Mouse (Mus musculus) cortical plate, adult 2 months (tissue): ENCODE data around the gene Bet1l. TPM values are rescaled to one million over a fixed set of nuclear protein-coding genes. Genes with fewer than 3 reads are reported as not detected.

Source experiments
- H3K27ac ChIP-seq: fragments of 200-500 bp; 2 replicates; pipeline ENCODE4 v1.5.1; 2012; ENCODE audit warnings: low read length, control low read depth, inconsistent platforms; ENCODE audit not compliant: insufficient read depth
- H3K4me1 ChIP-seq: fragments of 200-500 bp; 2 replicates; pipeline ENCODE4 v1.6.1; 2011; ENCODE audit warnings: low read length; ENCODE audit not compliant: control insufficient read depth, insufficient read depth
- H3K4me3 ChIP-seq: fragments of 200-500 bp; 2 replicates; pipeline ENCODE4 v1.5.1; 2011; ENCODE audit warnings: mild to moderate bottlenecking, low read length, control low read depth; ENCODE audit not compliant: insufficient read depth
- CTCF ChIP-seq: fragments of 200-500 bp; IDR thresholded peaks from 2 replicates; pipeline ENCODE4 v1.5.1; 2011; ENCODE audit warnings: mild to moderate bottlenecking, control low read depth, low read length; ENCODE audit not compliant: insufficient read depth; ENCODE audit errors: extremely low read depth
- POLR2A ChIP-seq: fragments of 200-500 bp; IDR thresholded peaks from 2 replicates; pipeline ENCODE4 v1.6.1; 2011; ENCODE audit warnings: mild to moderate bottlenecking, low read length, control low read depth; ENCODE audit not compliant: insufficient read depth; ENCODE audit errors: extremely low read depth
- polyA plus RNA-seq: library from polyadenylated mRNA; depleted of rRNA; stranded (reverse); fragments of >200 nt; gene quantifications from 2 replicates; pipeline ENCODE4 v1.2.3, GENCODE M21; 2012

Bet1l gene
- polyA plus RNA-seq, 1 experiment = 34.3 TPM

DNA sequence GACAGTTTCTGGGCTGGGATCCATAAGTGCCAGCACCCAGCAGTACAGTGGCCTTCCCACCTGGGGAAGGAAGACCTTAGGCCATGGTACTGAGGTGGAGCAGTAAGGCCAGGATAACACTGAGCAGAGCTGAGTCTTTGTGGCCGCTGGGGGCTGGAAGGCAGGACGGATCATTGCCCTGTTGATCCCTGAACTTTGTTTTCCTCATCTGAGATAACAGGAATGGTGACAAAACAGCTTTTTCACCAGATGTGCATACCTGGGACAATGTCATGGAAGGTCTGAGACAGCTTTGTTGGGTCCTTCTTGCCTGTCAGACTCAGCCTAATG is 21.7 kb downstream of the Bet1l start:
- no peak overlapping the region for H3K4me3 ChIP-seq
- H3K4me1 ChIP-seq = no peaks in the 10 kb centered on the region
- TF ChIP-seq CTCF (no peak), POLR2A (no peak)
- no peak overlapping the region for H3K27ac ChIP-seq

- TF ChIP-seq CTCF = no peak
- no peak for TF ChIP-seq POLR2A
- no peaks in the 10 kb centered on the region for H3K4me1 ChIP-seq
- no peak within 1 kb of the TSS for H3K27ac ChIP-seq
- no peak within 1 kb of the TSS for H3K4me3 ChIP-seq
These were observed 22.2 kb downstream of the Bet1l start, which contains the start of gene Urah for GRCm38 (mm10) chr7:140834968-140835757. Urah (plus strand) TSS chr7:140835018.

DNA sequence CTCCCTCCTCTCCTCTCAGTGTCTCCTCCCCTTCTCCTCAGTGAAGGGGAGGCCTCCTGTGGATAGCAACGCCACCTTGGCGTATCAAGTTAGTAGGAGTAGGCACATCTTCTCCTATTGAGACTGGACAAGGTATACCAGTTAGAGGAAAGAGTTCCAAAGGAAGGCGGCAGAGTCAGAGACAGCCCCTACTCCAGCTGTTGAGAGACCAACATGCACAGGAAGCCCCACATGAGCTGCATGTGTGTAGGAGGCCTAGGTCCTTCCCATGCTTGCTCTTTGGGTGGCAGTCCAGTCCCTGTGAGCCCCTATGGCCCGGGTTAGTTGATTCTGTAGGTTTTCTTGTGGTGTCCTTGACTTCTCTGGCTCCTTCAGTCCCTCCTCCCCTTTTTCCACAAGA is 24.0 kb downstream of the Bet1l start:
- Histone ChIP-seq H3K27ac (no peak overlapping the region), H3K4me1 (no peaks in the 10 kb centered on the region), H3K4me3 (no peak overlapping the region)
- no peak for TF ChIP-seq CTCF
- no peak for TF ChIP-seq POLR2A

DNA sequence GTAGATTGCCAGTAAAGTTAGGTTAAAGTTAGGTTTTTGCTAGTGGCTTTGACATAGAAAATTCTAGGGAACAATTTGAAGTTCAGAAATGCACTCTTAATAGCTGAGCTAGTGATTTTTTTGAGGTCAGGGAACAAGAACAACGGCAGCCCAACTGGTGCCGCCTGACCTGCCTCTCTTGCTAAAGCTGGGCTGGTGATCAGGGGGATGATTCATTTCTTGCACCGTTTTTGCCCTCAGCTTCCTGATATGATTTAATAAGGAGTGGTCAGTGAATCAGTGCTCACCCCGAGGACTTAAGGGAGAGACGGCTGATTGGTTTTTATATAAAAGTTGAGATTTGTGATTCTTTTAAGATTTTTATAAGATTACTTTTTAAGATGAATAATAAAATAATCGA is 25.9 kb downstream of the Bet1l start:
- Histone ChIP-seq H3K27ac (no peak overlapping the region), H3K4me3 (no peak overlapping the region), H3K4me1 (peaks cover 2% of the 10 kb centered on the region; the same call in 1 of the 2 replicates)
- TF ChIP-seq POLR2A (no peak), CTCF (no peak)

DNA sequence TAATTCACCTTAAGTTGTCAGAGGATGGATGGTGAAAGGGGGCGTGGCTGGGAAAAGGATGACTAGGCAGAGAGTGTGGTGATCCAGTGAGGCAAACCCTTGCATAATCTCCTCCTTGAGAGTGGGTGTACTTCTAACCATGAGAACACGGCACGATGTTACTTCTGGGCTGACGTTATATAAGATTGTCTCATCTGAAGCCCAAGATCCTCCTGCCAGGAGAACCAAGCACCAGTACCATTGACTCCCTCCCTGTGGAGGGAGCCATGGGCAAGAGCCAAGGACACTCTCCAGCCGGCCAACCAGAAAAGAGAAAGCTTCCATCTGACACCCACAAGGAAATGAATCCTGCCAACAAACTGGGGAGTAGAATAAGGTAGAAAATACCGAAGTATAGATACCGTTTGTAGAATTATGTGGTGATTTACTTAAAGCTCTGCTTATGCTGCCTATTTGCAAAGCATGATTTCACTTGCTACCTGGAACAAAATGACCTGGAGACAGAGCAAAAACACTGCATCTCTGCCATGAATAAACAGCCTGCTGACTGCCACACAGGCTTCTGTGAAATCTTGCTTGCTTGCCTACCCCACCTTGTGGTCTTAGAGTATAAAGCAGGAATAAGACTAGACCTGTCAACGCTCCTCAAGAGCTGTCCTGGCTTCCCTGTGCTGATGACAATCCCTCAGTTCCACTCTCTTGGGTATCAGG is 29.1 kb downstream of the Bet1l start:
- TF ChIP-seq CTCF (peak; percentile 67), POLR2A (peak; percentile 19; the same call in 1 of the 2 replicates)
- peak overlapping the region; percentile 30; the same call in 1 of the 2 replicates for H3K27ac ChIP-seq
- peaks cover 2% of the 10 kb centered on the region; the same call in 1 of the 2 replicates for H3K4me1 ChIP-seq
- no peak overlapping the region for H3K4me3 ChIP-seq

DNA sequence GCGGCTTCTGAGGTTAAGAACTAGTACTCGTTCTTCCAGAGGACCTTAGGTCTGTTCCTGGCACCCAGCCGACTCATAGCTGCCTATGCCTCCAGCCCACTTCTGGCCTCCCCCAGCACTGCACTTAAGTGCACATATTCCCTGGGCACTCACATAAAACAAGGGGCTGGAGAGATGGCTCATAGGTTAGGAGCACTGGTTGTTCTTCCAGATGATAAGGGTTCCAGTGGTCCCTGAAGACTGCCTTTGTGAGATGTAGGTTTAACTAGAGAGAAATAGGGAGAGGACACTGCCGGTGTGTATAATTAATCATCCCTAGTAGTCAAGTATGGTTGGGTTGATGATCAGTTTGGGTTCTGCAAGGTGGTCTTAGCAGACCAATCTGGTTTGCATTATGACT is 34.6 kb downstream of the Bet1l start:
- peaks cover 5% of the 10 kb centered on the region for H3K4me1 ChIP-seq
- H3K4me3 ChIP-seq = no peak overlapping the region
- TF ChIP-seq POLR2A (no peak), CTCF (no peak)
- no peak overlapping the region for H3K27ac ChIP-seq

GRCm38 (mm10) chr7:140821653-140822329 is 35.6 kb downstream of the Bet1l start, which contains the start of gene Zfp941:
Zfp941 (minus strand) TSS chr7:140822178.
- TF ChIP-seq POLR2A (peak; percentile 85), CTCF (no peak)
- Histone ChIP-seq H3K27ac (peak within 1 kb of the TSS; percentile 57), H3K4me3 (peak within 1 kb of the TSS; percentile 61), H3K4me1 (peaks cover 3% of the 10 kb centered on the region)

DNA sequence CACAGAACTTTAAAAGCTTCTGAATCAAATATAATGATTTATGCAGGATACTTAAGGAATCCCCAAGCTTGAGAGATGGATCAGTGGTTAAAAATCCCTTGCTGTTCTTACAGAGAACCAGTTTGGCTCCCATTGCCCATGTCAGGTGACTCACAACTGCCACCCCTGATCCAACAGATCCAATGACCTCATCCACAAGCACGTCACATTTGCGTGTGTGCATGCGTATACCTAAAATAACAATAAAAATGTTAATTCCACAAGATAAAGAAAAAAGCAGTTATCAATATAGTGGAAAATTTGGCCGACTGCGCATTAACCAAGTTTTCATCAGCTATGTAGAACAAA is 36.1 kb downstream of the Bet1l start:
- Histone ChIP-seq H3K4me1 (peaks cover 3% of the 10 kb centered on the region), H3K27ac (peak overlapping the region; percentile 57; the same call in 1 of the 2 replicates), H3K4me3 (peak overlapping the region; percentile 61)
- no peak for TF ChIP-seq POLR2A
- no peak for TF ChIP-seq CTCF

DNA sequence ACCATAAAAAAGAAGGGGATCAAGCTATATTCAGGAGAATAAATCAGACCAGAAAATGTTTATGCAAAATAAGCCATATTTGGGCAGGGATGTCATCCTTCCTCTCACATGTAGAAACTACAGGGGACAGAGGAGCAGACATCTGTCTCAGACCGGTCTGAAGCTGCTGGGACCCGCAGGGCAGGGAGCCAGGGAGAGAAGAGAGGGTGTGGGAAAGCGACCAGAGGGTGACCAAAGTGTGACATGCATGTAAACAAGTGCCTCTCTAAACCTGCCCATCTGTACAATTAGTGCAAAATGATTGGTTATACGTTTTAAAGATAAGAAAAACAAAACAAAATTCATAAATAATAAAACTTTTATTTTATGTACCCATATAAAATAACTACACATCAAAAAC is 37.2 kb downstream of the Bet1l start:
- Histone ChIP-seq H3K27ac (no peak overlapping the region), H3K4me3 (no peak overlapping the region), H3K4me1 (peaks cover 3% of the 10 kb centered on the region)
- TF ChIP-seq POLR2A (no peak), CTCF (no peak)
